Mouse (Mus musculus) kidney, postnatal 0 days (tissue): ENCODE data around the gene Rsg1. TPM values are rescaled to one million over a fixed set of nuclear protein-coding genes. Genes with fewer than 3 reads are reported as not detected.
A peak's percentile ranks its signal among the peaks of the same experiment; 100 is the strongest.

ENCODE experiments used
- ATAC-seq: fragments of 200-750 bp; cut with Nextera tagmentation; replicated peaks from 2 replicates; pipeline ENCODE4 v1.8.0; 2017; ENCODE audit warnings: low read depth, moderate number of reproducible peaks, moderate TSS enrichment, moderate library complexity; ENCODE audit not compliant: low FRiP score
- DNase-seq: peaks from one replicate; pipeline ENCODE4 v3.0.0-alpha.2; 2016; ENCODE audit warnings: low spot score
- H3K27ac ChIP-seq: fragments of 300-500 bp; sonication (generic); 2 replicates; pipeline ENCODE4 v1.5.1; 2014; ENCODE audit warnings: mild to moderate bottlenecking
- H3K27me3 ChIP-seq: fragments of 300-500 bp; sonication (generic); 2 replicates; pipeline ENCODE4 v1.6.1; 2014; ENCODE audit warnings: low read length, mixed read lengths; ENCODE audit not compliant: insufficient read depth
- H3K36me3 ChIP-seq: fragments of 300-500 bp; sonication (generic); 2 replicates; pipeline ENCODE4 v1.6.1; 2014; ENCODE audit warnings: low read length, mixed read lengths; ENCODE audit not compliant: insufficient read depth
- H3K4me1 ChIP-seq: fragments of 300-500 bp; sonication (generic); replicated peaks from 2 replicates; pipeline ENCODE4 v1.6.1; 2014; ENCODE audit warnings: antibody characterized with exemption, low read length, mixed read lengths; ENCODE audit not compliant: insufficient read depth
- H3K4me2 ChIP-seq: fragments of 300-500 bp; sonication (generic); 2 replicates; pipeline ENCODE4 v1.6.1; 2014; ENCODE audit warnings: mild to moderate bottlenecking, low read length, moderate library complexity, mixed read lengths
- H3K4me3 ChIP-seq: fragments of 300-500 bp; sonication (generic); replicated peaks from 2 replicates; pipeline ENCODE4 v1.5.1; 2014; ENCODE audit warnings: low read depth, low read length
- H3K9ac ChIP-seq: fragments of 300-500 bp; sonication (generic); 2 replicates; pipeline ENCODE4 v1.6.1; 2014; ENCODE audit warnings: low read depth, low read length
- H3K9me3 ChIP-seq: fragments of 300-500 bp; sonication (generic); replicated peaks from 2 replicates; pipeline ENCODE4 v1.6.1; 2016; ENCODE audit warnings: low read length, inconsistent platforms, mixed read lengths
- CTCF ChIP-seq: IDR thresholded peaks from 2 replicates; pipeline ENCODE4 v1.5.1; 2016; ENCODE audit warnings: antibody characterized with exemption, low read depth, mild to moderate bottlenecking, moderate library complexity
- WGBS: fragments of 180-500 bp; shearing (Covaris S2); extraction: QIAGEN DNeasy Blood & Tissue Kit; methylation state at CpG from one replicate; pipeline ENCODE4 v1.1.7; 2014; 5-methylcytosine and 5-hydroxymethylcytosine counted together
- polyA plus RNA-seq: library from polyadenylated mRNA; unstranded; fragments of >200 nt; fragmentation: Nextera tagmentation; extraction: Ambion mirVana; gene quantifications from 2 replicates; pipeline ENCODE4 v1.2.1, GENCODE M21; 2015

Gene Rsg1
- polyA plus RNA-seq, 1 experiment from 2014 or later: 3.1 TPM

GRCm38 (mm10) chr4:141191294-141191693 is 22.5 kb upstream of the Rsg1 start:
- H3K4me3 ChIP-seq: no peak overlapping the region
- ATAC-seq (no peak), DNase-seq (no peak)
- 93% methylated on average over 7 of the region's 7 CpGs for WGBS
- H3K9ac ChIP-seq: no peak overlapping the region
- H3K27me3 ChIP-seq: no peaks in the 10 kb centered on the region
- H3K4me1 ChIP-seq: peaks cover 6% of the 10 kb centered on the region
- H3K4me2 ChIP-seq: no peak overlapping the region
- H3K27ac ChIP-seq: no peak overlapping the region
- no peaks in the 10 kb centered on the region for H3K9me3 ChIP-seq
- H3K36me3 ChIP-seq: peaks cover 16% of the 10 kb centered on the region; the same call in 1 of the 2 replicates
- no peak for TF ChIP-seq CTCF

- 93% methylated on average over 6 of the region's 6 CpGs for WGBS
- no peak overlapping the region for H3K9ac ChIP-seq
- H3K4me3 ChIP-seq: no peak overlapping the region
- peaks cover 34% of the 10 kb centered on the region for H3K36me3 ChIP-seq
- H3K4me1 ChIP-seq: no peaks in the 10 kb centered on the region
- H3K4me2 ChIP-seq: no peak overlapping the region
- H3K27ac ChIP-seq: no peak overlapping the region
- no peak for ATAC-seq
- DNase-seq: no peak
- TF ChIP-seq CTCF: no peak
- H3K9me3 ChIP-seq: no peaks in the 10 kb centered on the region
- H3K27me3 ChIP-seq: no peaks in the 10 kb centered on the region
Observed at GRCm38 (mm10) chr4:141194553-141194952, 19.2 kb upstream of the Rsg1 start.

- Histone ChIP-seq H3K4me2 (no peak overlapping the region), H3K4me3 (no peak overlapping the region), H3K9ac (no peak overlapping the region), H3K9me3 (no peaks in the 10 kb centered on the region), H3K27ac (no peak overlapping the region), H3K4me1 (no peaks in the 10 kb centered on the region), H3K36me3 (peaks cover 43% of the 10 kb centered on the region), H3K27me3 (no peaks in the 10 kb centered on the region)
- no peak for TF ChIP-seq CTCF
- ATAC-seq (no peak), DNase-seq (no peak)
- 96% methylated on average over 13 of the region's 13 CpGs for WGBS
Observed at GRCm38 (mm10) chr4:141196981-141197685, 16.6 kb upstream of the Rsg1 start.

GRCm38 (mm10) chr4:141197686-141198035 is 16.1 kb upstream of the Rsg1 start:
- Histone ChIP-seq H3K36me3 (peaks cover 43% of the 10 kb centered on the region), H3K27ac (no peak overlapping the region), H3K4me3 (no peak overlapping the region), H3K4me2 (no peak overlapping the region), H3K9me3 (no peaks in the 10 kb centered on the region), H3K9ac (no peak overlapping the region), H3K27me3 (no peaks in the 10 kb centered on the region), H3K4me1 (no peaks in the 10 kb centered on the region)
- ATAC-seq (no peak), DNase-seq (no peak)
- TF ChIP-seq CTCF: 0 out of 2 replicates have a peak, but pooled peaks have one; percentile 2
- WGBS: 91% methylated on average over 13 of the region's 13 CpGs

GRCm38 (mm10) chr4:141200906-141201305 is 12.8 kb upstream of the Rsg1 start:
- Histone ChIP-seq H3K36me3 (peaks cover 38% of the 10 kb centered on the region), H3K27me3 (no peaks in the 10 kb centered on the region), H3K9me3 (no peaks in the 10 kb centered on the region), H3K9ac (no peak overlapping the region), H3K4me1 (no peaks in the 10 kb centered on the region), H3K4me3 (no peak overlapping the region), H3K4me2 (no peak overlapping the region), H3K27ac (no peak overlapping the region; the same call in 1 of the 2 replicates)
- 71% methylated on average over 11 of the region's 11 CpGs for WGBS
- DNase-seq: no peak
- TF ChIP-seq CTCF: no peak
- no peak for ATAC-seq

GRCm38 (mm10) chr4:141202192-141202591 is 11.6 kb upstream of the Rsg1 start:
- Histone ChIP-seq H3K36me3 (peaks cover 33% of the 10 kb centered on the region), H3K9ac (no peak overlapping the region), H3K9me3 (no peaks in the 10 kb centered on the region), H3K27ac (no peak overlapping the region), H3K4me1 (no peaks in the 10 kb centered on the region), H3K4me2 (no peak overlapping the region), H3K27me3 (no peaks in the 10 kb centered on the region), H3K4me3 (no peak overlapping the region)
- no peak for DNase-seq
- WGBS: 89% methylated on average over 6 of the region's 6 CpGs
- no peak for ATAC-seq
- TF ChIP-seq CTCF: no peak
